Mouse (Mus musculus) kidney, adult 11 months (tissue): Measurements from ENCODE around the gene Vmn2r16.

Experiments
- DNase-seq: peaks from one replicate; pipeline ENCODE4 v3.0.0; 2022

Vmn2r16 gene

GRCm38 (mm10) chr5:109329862-109330261 is at the start of gene Vmn2r16:
Gene Vmn2r16 (plus strand): TSS chr5:109330162.
- DNase-seq = no peak

- DNase-seq = no peak
These were observed 35.3 kb upstream of the Vmn2r16 start for GRCm38 (mm10) chr5:109294655-109295054.

GRCm38 (mm10) chr5:109297544-109297943 is 32.4 kb upstream of the Vmn2r16 start, which contains the start of gene Vmn2r15:
Gene Vmn2r15 (minus strand): TSS chr5:109297644.
- DNase-seq = no peak

GRCm38 (mm10) chr5:109419388-109419787 is 89.4 kb downstream of the Vmn2r16 start, which contains the start of gene Vmn2r17:
Gene Vmn2r17 (plus strand): TSS chr5:109419688.
- no peak for DNase-seq
